Mouse (Mus musculus): Measurements from ENCODE around the gene Adk. TPM values are rescaled to one million over a fixed set of nuclear protein-coding genes. Genes with fewer than 3 reads are reported as not detected.

Adk gene
- total and polyA plus RNA-seq, 3 experiments = 104 to 253 (median 212) TPM

GRCm38 (mm10) chr14:21237051-21237450 is 184.7 kb downstream of the Adk start:
- TF ChIP-seq EP300 (IDR thresholded peaks at IDR 0.05; ENCODE audit: insufficient read depth, low read depth, low read length) = no peak
- no peak for TF ChIP-seq CTCF (IDR thresholded peaks at IDR 0.05)
- TF ChIP-seq POLR2A (IDR thresholded peaks at IDR 0.05; ENCODE audit: insufficient read depth, low read depth, low read length) = no peak
- intact Hi-C loops (cut with DNase I) = no loop called here
- no peak overlapping the region for H3K4me3 ChIP-seq

GRCm38 (mm10) chr14:21241105-21241504 is 188.7 kb downstream of the Adk start:
- no peak for DNase-seq
- H3K27me3 ChIP-seq (ENCODE audit: control insufficient read depth, insufficient read depth, low read length) = no peaks in the 10 kb centered on the region
- H3K27ac ChIP-seq = no peak overlapping the region
- H3K9ac ChIP-seq (ENCODE audit: low read depth, low read length) = no peak overlapping the region
- no peaks in the 10 kb centered on the region for H3K36me3 ChIP-seq (ENCODE audit: control insufficient read depth, insufficient read depth, low read length)
- no peaks in the 10 kb centered on the region for H3K4me1 ChIP-seq (ENCODE audit: control insufficient read depth, insufficient read depth, low read length)
- H3K79me2 ChIP-seq (replicated peaks; ENCODE audit: control insufficient read depth, insufficient read depth, low read length) = no peaks in the 10 kb centered on the region
- no peak overlapping the region for H3K4me3 ChIP-seq
- 79% methylated on average over 5 of the region's 5 CpGs for WGBS
- intact Hi-C loops (cut with DNase I) = no loop called here
- TF ChIP-seq CTCF (IDR thresholded peaks at IDR 0.05) (no peak), EP300 (IDR thresholded peaks at IDR 0.05; ENCODE audit: insufficient read depth, low read depth, low read length) (no peak), POLR2A (IDR thresholded peaks at IDR 0.05; ENCODE audit: insufficient read depth, low read depth, low read length) (no peak)

More at GRCm38 (mm10) chr14:21237051-21237450, 184.7 kb downstream of the Adk start:
- no peaks in the 10 kb centered on the region for H3K4me1 ChIP-seq (ENCODE audit: control insufficient read depth, insufficient read depth, low read length)
- WGBS = 90% methylated on average over 2 of the region's 2 CpGs
- H3K36me3 ChIP-seq (ENCODE audit: control insufficient read depth, insufficient read depth, low read length) = no peaks in the 10 kb centered on the region
- H3K27me3 ChIP-seq (ENCODE audit: control insufficient read depth, insufficient read depth, low read length) = no peaks in the 10 kb centered on the region
- no peak overlapping the region for H3K9ac ChIP-seq (ENCODE audit: low read depth, low read length)
- no peak overlapping the region for H3K27ac ChIP-seq
- DNase-seq = no peak
- H3K79me2 ChIP-seq (replicated peaks; ENCODE audit: control insufficient read depth, insufficient read depth, low read length) = no peaks in the 10 kb centered on the region

DNA sequence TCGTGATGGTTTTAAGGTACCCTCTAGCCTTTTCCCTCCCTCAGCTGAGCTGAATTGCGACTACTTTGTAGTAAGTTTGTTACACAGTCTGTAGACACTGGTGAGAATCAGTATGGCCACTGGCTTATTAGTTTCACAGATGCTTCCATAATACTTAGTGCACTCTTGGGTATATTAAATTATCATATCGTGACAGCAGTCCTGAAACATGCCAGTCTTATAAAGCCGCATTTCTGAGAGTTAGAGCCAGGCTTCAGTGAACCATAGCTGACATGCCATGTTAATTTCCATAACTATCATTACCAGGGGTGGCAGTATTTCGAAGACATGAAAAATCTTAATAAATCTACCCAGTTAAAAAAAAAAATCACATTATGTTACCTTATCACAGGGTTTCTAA is 199.0 kb downstream of the Adk start:
- Histone ChIP-seq H3K79me2 (replicated peaks; ENCODE audit: control insufficient read depth, insufficient read depth, low read length) (no peaks in the 10 kb centered on the region), H3K4me1 (ENCODE audit: control insufficient read depth, insufficient read depth, low read length) (no peaks in the 10 kb centered on the region), H3K27ac (no peak overlapping the region), H3K27me3 (ENCODE audit: control insufficient read depth, insufficient read depth, low read length) (no peaks in the 10 kb centered on the region), H3K36me3 (ENCODE audit: control insufficient read depth, insufficient read depth, low read length) (no peaks in the 10 kb centered on the region; the same call in 1 of the 2 replicates), H3K9ac (ENCODE audit: low read depth, low read length) (no peak overlapping the region), H3K4me3 (no peak overlapping the region)
- 89% methylated on average over 5 of the region's 5 CpGs for WGBS
- no peak for DNase-seq
- TF ChIP-seq EP300 (IDR thresholded peaks at IDR 0.05; ENCODE audit: insufficient read depth, low read depth, low read length) (no peak), POLR2A (IDR thresholded peaks at IDR 0.05; ENCODE audit: insufficient read depth, low read depth, low read length) (no peak), CTCF (IDR thresholded peaks at IDR 0.05) (no peak)
- intact Hi-C loops (cut with DNase I) = no loop called here

GRCm38 (mm10) chr14:21252326-21252886 is 200.0 kb downstream of the Adk start:
- Histone ChIP-seq H3K27me3 (ENCODE audit: control insufficient read depth, insufficient read depth, low read length) (no peaks in the 10 kb centered on the region), H3K36me3 (ENCODE audit: control insufficient read depth, insufficient read depth, low read length) (no peaks in the 10 kb centered on the region; the same call in 1 of the 2 replicates), H3K9ac (ENCODE audit: low read depth, low read length) (no peak overlapping the region), H3K4me3 (no peak overlapping the region), H3K27ac (no peak overlapping the region), H3K4me1 (ENCODE audit: control insufficient read depth, insufficient read depth, low read length) (no peaks in the 10 kb centered on the region), H3K79me2 (replicated peaks; ENCODE audit: control insufficient read depth, insufficient read depth, low read length) (no peaks in the 10 kb centered on the region)
- no peak for DNase-seq
- 61% methylated on average over 7 of the region's 7 CpGs for WGBS
- TF ChIP-seq CTCF (IDR thresholded peaks at IDR 0.05) = no peak
- no peak for TF ChIP-seq EP300 (IDR thresholded peaks at IDR 0.05; ENCODE audit: insufficient read depth, low read depth, low read length)
- no peak for TF ChIP-seq POLR2A (IDR thresholded peaks at IDR 0.05; ENCODE audit: insufficient read depth, low read depth, low read length)
- intact Hi-C loops (cut with DNase I) = no loop called here

DNA sequence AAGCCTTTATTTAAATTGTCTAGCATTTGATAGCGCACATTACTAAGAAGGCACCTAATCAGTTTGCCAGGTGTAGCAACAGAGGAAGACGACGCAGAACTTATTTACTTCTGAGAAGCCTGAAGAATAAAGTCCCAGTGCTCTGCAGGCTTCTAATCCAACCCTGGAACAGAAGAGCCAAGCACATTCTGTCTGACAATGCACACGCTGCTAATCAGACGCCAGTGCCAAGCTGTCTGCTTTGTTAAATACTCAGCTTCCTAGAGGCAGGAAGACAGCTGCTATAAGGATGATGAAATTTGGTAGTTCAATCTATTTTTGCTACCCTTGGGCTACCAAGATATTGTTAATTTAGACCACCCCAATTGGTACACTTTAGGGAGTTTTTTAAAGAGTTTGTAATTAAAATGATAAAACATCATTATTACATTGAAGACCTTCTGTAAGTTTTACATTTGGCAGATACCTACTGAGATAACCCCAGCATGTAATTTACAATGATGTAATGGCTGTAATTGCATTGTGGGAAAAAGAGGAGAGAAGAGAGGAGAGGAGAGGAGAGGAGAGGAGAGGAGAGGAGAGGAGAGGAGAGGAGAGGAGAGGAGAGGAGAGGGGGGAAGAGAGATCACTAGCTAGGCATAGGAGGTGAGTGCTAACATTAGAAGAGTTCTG is 201.1 kb downstream of the Adk start:
- intact Hi-C loops (cut with DNase I) = no loop called here
- Histone ChIP-seq H3K36me3 (ENCODE audit: control insufficient read depth, insufficient read depth, low read length) (no peaks in the 10 kb centered on the region; the same call in 1 of the 2 replicates), H3K9ac (ENCODE audit: low read depth, low read length) (no peak overlapping the region), H3K27ac (no peak overlapping the region), H3K4me1 (ENCODE audit: control insufficient read depth, insufficient read depth, low read length) (no peaks in the 10 kb centered on the region), H3K79me2 (replicated peaks; ENCODE audit: control insufficient read depth, insufficient read depth, low read length) (no peaks in the 10 kb centered on the region), H3K4me3 (no peak overlapping the region), H3K27me3 (ENCODE audit: control insufficient read depth, insufficient read depth, low read length) (no peaks in the 10 kb centered on the region)
- WGBS = 36% methylated on average over 5 of the region's 5 CpGs
- no peak for TF ChIP-seq EP300 (IDR thresholded peaks at IDR 0.05; ENCODE audit: insufficient read depth, low read depth, low read length)
- TF ChIP-seq CTCF (IDR thresholded peaks at IDR 0.05) = no peak
- no peak for TF ChIP-seq POLR2A (IDR thresholded peaks at IDR 0.05; ENCODE audit: insufficient read depth, low read depth, low read length)
- no peak for DNase-seq

GRCm38 (mm10) chr14:21253993-21254339 is 201.6 kb downstream of the Adk start:
- Histone ChIP-seq H3K4me3 (no peak overlapping the region), H3K9ac (ENCODE audit: low read depth, low read length) (no peak overlapping the region), H3K4me1 (ENCODE audit: control insufficient read depth, insufficient read depth, low read length) (no peaks in the 10 kb centered on the region), H3K27me3 (ENCODE audit: control insufficient read depth, insufficient read depth, low read length) (no peaks in the 10 kb centered on the region), H3K79me2 (replicated peaks; ENCODE audit: control insufficient read depth, insufficient read depth, low read length) (no peaks in the 10 kb centered on the region), H3K27ac (no peak overlapping the region), H3K36me3 (ENCODE audit: control insufficient read depth, insufficient read depth, low read length) (no peaks in the 10 kb centered on the region; the same call in 1 of the 2 replicates)
- no peak for DNase-seq
- 80% methylated on average over 2 of the region's 2 CpGs for WGBS
- TF ChIP-seq POLR2A (IDR thresholded peaks at IDR 0.05; ENCODE audit: insufficient read depth, low read depth, low read length) (no peak), CTCF (IDR thresholded peaks at IDR 0.05) (peak; percentile 35)
- intact Hi-C loops (cut with DNase I) = no loop called here

All from heart, adult 2 months (tissue).